Mouse (Mus musculus) naive thymus-derived CD4-positive, alpha-beta T cell, adult 2 months (primary cell): Measurements from ENCODE around the gene Cdk15.

ENCODE experiments used
- DNase-seq: peaks from one replicate; pipeline ENCODE4 v3.0.0-alpha.2; 2011; ENCODE audit warnings: low read depth

Gene Cdk15

GRCm38 (mm10) chr1:59326854-59327395, 70.2 kb downstream of the Cdk15 start:
- DNase-seq, result no peak

- DNase-seq, result no peak
Measured at GRCm38 (mm10) chr1:59332737-59333385, 76.2 kb downstream of the Cdk15 start.

GRCm38 (mm10) chr1:59333386-59333759, 76.7 kb downstream of the Cdk15 start:
- DNase-seq, result no peak

GRCm38 (mm10) chr1:59333860-59334561, 77.3 kb downstream of the Cdk15 start:
- no peak for DNase-seq

- DNase-seq, result no peak
Measured at GRCm38 (mm10) chr1:59334562-59334890, 77.8 kb downstream of the Cdk15 start.

GRCm38 (mm10) chr1:59336256-59336655, 79.5 kb downstream of the Cdk15 start:
- no peak for DNase-seq

- DNase-seq, result no peak
Measured at GRCm38 (mm10) chr1:59340814-59341588, 84.3 kb downstream of the Cdk15 start.

- no peak for DNase-seq
Measured at GRCm38 (mm10) chr1:59341697-59342096, 85.0 kb downstream of the Cdk15 start.

GRCm38 (mm10) chr1:59342146-59342545, 85.4 kb downstream of the Cdk15 start:
- DNase-seq, result no peak

- DNase-seq, result no peak
Measured at GRCm38 (mm10) chr1:59352706-59353105, 96.0 kb downstream of the Cdk15 start.

- DNase-seq, result no peak
Measured at GRCm38 (mm10) chr1:59355440-59355839, 98.7 kb downstream of the Cdk15 start.

- no peak for DNase-seq
Measured at GRCm38 (mm10) chr1:59359136-59359535, 102.4 kb downstream of the Cdk15 start.

GRCm38 (mm10) chr1:59360834-59361233, 104.1 kb downstream of the Cdk15 start:
- no peak for DNase-seq

GRCm38 (mm10) chr1:59361460-59361859, 104.8 kb downstream of the Cdk15 start:
- DNase-seq, result no peak

GRCm38 (mm10) chr1:59361966-59362365, 105.3 kb downstream of the Cdk15 start:
- DNase-seq, result no peak

- no peak for DNase-seq
Measured at GRCm38 (mm10) chr1:59364463-59365040, 107.8 kb downstream of the Cdk15 start.

- no peak for DNase-seq
Measured at GRCm38 (mm10) chr1:59367928-59368648, 111.4 kb downstream of the Cdk15 start.

GRCm38 (mm10) chr1:59368649-59369319, 112.1 kb downstream of the Cdk15 start:
- no peak for DNase-seq

GRCm38 (mm10) chr1:59369320-59369685, 112.6 kb downstream of the Cdk15 start:
- DNase-seq, result no peak

- DNase-seq, result no peak
Measured at GRCm38 (mm10) chr1:59370355-59370950, 113.7 kb downstream of the Cdk15 start.

- no peak for DNase-seq
Measured at GRCm38 (mm10) chr1:59376021-59376548, 119.4 kb downstream of the Cdk15 start.
